Mouse (Mus musculus) intestine, postnatal 0 days (tissue): ENCODE measurements around the gene Fgfr2. TPM values are rescaled to one million over a fixed set of nuclear protein-coding genes. Genes with fewer than 3 reads are reported as not detected.

ENCODE experiments used
- ATAC-seq: fragments of 200-750 bp; cut with Nextera tagmentation; 2 replicates; pipeline ENCODE4 v1.8.0; 2017; ENCODE audit warnings: mild to moderate bottlenecking, moderate TSS enrichment, moderate library complexity
- H3K27ac ChIP-seq: fragments of 300-500 bp; sonication (generic); 2 replicates; pipeline ENCODE4 v1.5.1; 2014; ENCODE audit warnings: mild to moderate bottlenecking, low read depth, low read length, moderate library complexity
- H3K27me3 ChIP-seq: fragments of 300-500 bp; sonication (generic); replicated peaks from 2 replicates; pipeline ENCODE4 v1.6.1; 2014; ENCODE audit warnings: low read length, mixed read lengths; ENCODE audit not compliant: control insufficient read depth, insufficient read depth
- H3K36me3 ChIP-seq: fragments of 300-500 bp; sonication (generic); 2 replicates; pipeline ENCODE4 v1.6.1; 2014; ENCODE audit warnings: mild to moderate bottlenecking, moderate library complexity; ENCODE audit not compliant: control insufficient read depth, insufficient read depth
- H3K4me1 ChIP-seq: fragments of 300-500 bp; sonication (generic); replicated peaks from 2 replicates; pipeline ENCODE4 v1.6.1; 2014; ENCODE audit warnings: antibody characterized with exemption, low read length, mixed read lengths; ENCODE audit not compliant: control insufficient read depth, insufficient read depth
- H3K4me2 ChIP-seq: fragments of 300-500 bp; sonication (generic); replicated peaks from 2 replicates; pipeline ENCODE4 v1.6.1; 2014; ENCODE audit warnings: low read depth, mild to moderate bottlenecking, moderate library complexity
- H3K4me3 ChIP-seq: fragments of 300-500 bp; sonication (generic); 2 replicates; pipeline ENCODE4 v1.5.1; 2014; ENCODE audit warnings: low read depth, low read length
- H3K9ac ChIP-seq: fragments of 300-500 bp; sonication (generic); 2 replicates; pipeline ENCODE4 v1.6.1; 2014; ENCODE audit warnings: mild to moderate bottlenecking, low read depth, low read length
- H3K9me3 ChIP-seq: fragments of 300-500 bp; sonication (generic); 2 replicates; pipeline ENCODE4 v1.6.1; 2016; ENCODE audit warnings: mixed run types; ENCODE audit not compliant: control insufficient read depth
- CTCF ChIP-seq: sonication (generic); IDR thresholded peaks from 2 replicates; pipeline ENCODE4 v1.5.1; 2016; ENCODE audit warnings: low read depth, mild to moderate bottlenecking, control low read depth, antibody characterized with exemption, moderate library complexity
- WGBS: fragments of 180-500 bp; shearing (Covaris S2); extraction: QIAGEN DNeasy Blood & Tissue Kit; methylation state at CpG from one replicate; pipeline ENCODE4 v1.1.7; 2014; 5-methylcytosine and 5-hydroxymethylcytosine counted together
- polyA plus RNA-seq: library from polyadenylated mRNA; unstranded; fragments of >200 nt; fragmentation: Nextera tagmentation; extraction: Ambion mirVana; gene quantifications from 2 replicates; pipeline ENCODE4 v1.2.1, GENCODE M21; 2015

Gene Fgfr2
- polyA plus RNA-seq, 1 experiment from 2014 or later = 29.5 TPM

DNA sequence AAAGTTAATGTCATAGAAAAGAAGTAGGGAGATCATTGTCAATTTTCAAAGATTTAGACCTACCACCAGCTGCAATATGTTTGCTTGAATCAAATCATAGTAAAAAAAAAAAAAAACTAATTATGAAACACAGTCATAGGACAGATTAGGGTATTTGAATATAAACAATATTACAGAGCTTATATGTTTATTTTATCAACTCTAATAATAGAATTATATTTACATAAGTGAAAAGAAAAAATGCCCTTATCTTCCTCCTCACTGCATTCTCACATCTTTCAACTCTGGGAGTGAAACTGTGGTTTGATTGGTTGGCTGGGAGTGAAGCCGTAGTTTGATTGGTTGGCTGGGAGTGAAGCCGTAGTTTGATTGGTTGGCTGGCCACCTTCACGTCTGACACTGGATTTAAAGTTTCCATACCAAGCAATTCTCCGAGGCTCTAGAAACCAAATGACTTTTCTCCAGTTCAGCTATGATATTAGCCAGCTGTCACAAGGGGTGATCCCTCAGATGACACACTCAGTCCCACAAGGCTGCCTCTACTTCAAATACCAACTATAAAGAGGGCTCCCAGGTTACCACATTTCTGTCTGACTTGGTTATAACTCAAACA lies 941.5 kb downstream of the Fgfr2 start:
- 78% methylated on average over 4 of the region's 4 CpGs for WGBS
- no peaks in the 10 kb centered on the region for H3K9me3 ChIP-seq
- no peak for ATAC-seq
- H3K9ac ChIP-seq = no peak overlapping the region
- H3K27me3 ChIP-seq = no peaks in the 10 kb centered on the region
- H3K4me1 ChIP-seq = no peaks in the 10 kb centered on the region
- no peak overlapping the region for H3K4me3 ChIP-seq
- TF ChIP-seq CTCF = no peak
- H3K27ac ChIP-seq = no peak overlapping the region
- no peak overlapping the region for H3K4me2 ChIP-seq
- no peaks in the 10 kb centered on the region for H3K36me3 ChIP-seq

DNA sequence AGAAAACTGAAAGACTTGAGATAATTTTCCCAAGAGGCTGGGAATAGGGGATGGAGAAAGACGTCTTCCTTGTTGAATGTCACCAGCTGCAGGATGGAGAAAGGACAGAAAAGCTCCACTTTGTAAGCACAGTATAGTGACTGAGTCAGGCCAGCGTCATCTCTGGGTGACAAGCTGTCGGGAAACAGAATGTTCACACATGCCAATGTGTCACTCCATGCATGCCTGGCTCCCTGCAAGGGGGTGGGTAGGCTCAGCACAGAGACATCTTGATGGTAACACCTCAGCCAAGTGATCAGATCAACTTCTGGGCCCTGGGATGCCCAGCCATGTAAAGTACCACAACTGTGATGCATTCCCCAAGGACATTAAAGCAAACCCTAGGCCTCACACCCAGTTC lies 942.1 kb downstream of the Fgfr2 start:
- no peaks in the 10 kb centered on the region for H3K4me1 ChIP-seq
- no peak overlapping the region for H3K27ac ChIP-seq
- no peak for TF ChIP-seq CTCF
- 89% methylated on average over 3 of the region's 3 CpGs for WGBS
- H3K36me3 ChIP-seq = no peaks in the 10 kb centered on the region
- H3K4me2 ChIP-seq = no peak overlapping the region
- no peak overlapping the region for H3K4me3 ChIP-seq
- no peaks in the 10 kb centered on the region for H3K9me3 ChIP-seq
- no peak for ATAC-seq
- H3K27me3 ChIP-seq = no peaks in the 10 kb centered on the region
- H3K9ac ChIP-seq = no peak overlapping the region

DNA sequence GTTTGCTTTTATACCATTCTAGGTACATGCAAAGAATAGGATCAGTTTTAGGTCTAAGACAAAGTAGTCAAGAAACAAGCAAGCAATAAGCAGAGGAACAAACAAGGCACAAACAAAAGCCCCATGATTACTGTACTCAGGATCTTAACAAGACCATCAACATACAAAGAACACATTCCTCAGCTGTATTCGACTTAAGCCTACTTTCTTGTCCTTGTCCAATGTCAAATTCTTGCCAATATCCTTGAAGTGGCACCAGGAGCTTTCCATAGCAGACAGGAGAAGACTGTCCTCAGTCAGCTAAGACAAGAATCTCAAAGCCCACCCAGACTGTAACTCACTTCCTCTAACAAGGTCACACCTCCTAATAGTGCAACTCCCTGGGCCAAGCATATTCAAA lies 944.1 kb downstream of the Fgfr2 start:
- Histone ChIP-seq H3K4me2 (no peak overlapping the region), H3K9ac (no peak overlapping the region), H3K4me3 (no peak overlapping the region), H3K4me1 (no peaks in the 10 kb centered on the region), H3K36me3 (no peaks in the 10 kb centered on the region), H3K27ac (no peak overlapping the region), H3K27me3 (no peaks in the 10 kb centered on the region), H3K9me3 (no peaks in the 10 kb centered on the region)
- WGBS = 53% methylated on average over 1 of the region's 1 CpGs
- no peak for ATAC-seq
- no peak for TF ChIP-seq CTCF

DNA sequence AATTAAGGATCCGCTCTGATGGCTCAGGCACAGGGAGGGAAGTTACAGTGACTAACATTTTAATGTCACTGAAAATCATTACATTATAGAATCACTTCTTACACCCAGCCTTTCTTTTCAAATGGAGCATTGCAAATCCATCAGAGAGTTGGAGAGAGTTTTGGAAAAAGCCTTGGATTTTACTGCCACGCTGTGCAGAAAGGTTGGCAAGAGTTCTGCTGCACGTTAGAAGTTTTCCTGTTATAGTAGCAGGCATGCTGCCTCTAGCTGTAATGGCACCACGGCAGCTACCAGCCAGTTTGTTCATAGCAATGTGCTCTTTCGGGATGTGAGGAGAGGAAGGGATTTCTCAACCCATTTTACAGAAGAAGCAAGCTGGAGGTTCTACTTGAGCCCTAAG lies 948.4 kb downstream of the Fgfr2 start:
- H3K36me3 ChIP-seq = no peaks in the 10 kb centered on the region
- no peak overlapping the region for H3K4me3 ChIP-seq
- H3K4me1 ChIP-seq = no peaks in the 10 kb centered on the region
- ATAC-seq = no peak
- H3K9ac ChIP-seq = no peak overlapping the region
- no peaks in the 10 kb centered on the region for H3K27me3 ChIP-seq
- no peak overlapping the region for H3K27ac ChIP-seq
- 89% methylated on average over 5 of the region's 5 CpGs for WGBS
- no peaks in the 10 kb centered on the region for H3K9me3 ChIP-seq
- H3K4me2 ChIP-seq = no peak overlapping the region
- TF ChIP-seq CTCF = no peak

DNA sequence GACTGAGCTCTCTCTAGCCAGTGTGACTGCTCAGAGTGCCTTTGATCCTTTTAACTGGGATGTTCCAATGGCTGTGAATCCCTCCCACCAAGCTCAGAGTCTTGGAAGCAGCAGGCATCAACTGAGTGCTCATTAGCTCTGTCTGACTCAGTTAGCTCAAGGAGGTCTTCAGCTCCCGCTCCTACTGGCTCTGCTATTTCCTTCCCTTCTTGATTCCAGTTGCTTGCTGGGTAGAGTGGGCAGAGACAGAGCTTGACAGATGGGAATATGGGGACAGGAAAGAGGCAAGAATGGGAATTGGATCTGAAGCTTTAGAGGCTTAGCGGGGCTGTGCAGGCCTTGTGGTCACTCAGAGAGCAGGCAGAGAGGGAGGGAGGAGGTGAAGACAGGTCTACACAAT lies 948.9 kb downstream of the Fgfr2 start:
- Histone ChIP-seq H3K9me3 (no peaks in the 10 kb centered on the region), H3K36me3 (no peaks in the 10 kb centered on the region), H3K4me3 (no peak overlapping the region), H3K4me2 (no peak overlapping the region), H3K27ac (no peak overlapping the region), H3K4me1 (no peaks in the 10 kb centered on the region), H3K9ac (no peak overlapping the region), H3K27me3 (no peaks in the 10 kb centered on the region)
- ATAC-seq = no peak
- WGBS = 69% methylated on average over 2 of the region's 2 CpGs
- no peak for TF ChIP-seq CTCF

DNA sequence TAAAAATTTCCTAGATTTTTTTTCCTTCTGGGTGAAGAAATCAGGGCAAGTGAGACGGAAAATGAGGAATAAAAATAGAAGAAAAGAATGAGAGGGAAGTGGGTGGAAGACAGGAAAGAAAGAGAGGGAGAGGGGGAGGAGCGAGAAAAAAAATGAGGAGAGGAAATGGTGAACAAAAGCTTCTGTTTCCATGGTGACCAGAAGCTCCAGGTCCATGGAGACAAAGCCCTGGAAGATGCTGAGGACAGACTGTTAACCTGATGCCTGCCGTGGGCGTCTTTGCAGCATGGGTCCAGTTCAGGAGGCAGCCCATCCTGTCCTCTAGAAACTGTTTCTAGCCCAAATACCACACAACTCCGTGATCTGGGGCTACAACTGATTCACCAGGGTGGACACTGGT lies 950.9 kb downstream of the Fgfr2 start:
- Histone ChIP-seq H3K9me3 (no peaks in the 10 kb centered on the region), H3K27me3 (no peaks in the 10 kb centered on the region), H3K4me1 (no peaks in the 10 kb centered on the region), H3K36me3 (no peaks in the 10 kb centered on the region), H3K4me3 (no peak overlapping the region), H3K4me2 (no peak overlapping the region), H3K27ac (no peak overlapping the region), H3K9ac (no peak overlapping the region)
- TF ChIP-seq CTCF = no peak
- WGBS = 73% methylated on average over 5 of the region's 5 CpGs
- no peak for ATAC-seq

DNA sequence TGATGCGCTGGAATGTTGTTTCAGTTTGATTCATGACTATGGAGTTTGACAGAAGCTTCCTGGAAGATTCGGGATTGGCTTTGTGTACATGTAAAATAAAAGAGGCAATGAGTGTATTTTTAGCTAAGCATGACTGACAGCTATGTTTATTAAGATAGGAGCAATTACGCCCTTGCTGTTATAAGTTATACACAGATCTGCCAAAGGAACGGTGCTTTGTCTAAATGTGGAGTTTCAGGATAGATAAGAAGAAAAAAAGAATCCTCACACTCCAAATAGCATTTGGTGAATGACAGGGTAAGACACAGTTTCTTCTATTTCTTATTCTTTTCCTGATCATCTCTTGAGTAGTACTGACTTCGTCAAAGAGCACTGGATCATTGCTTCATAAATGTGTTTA lies 951.4 kb downstream of the Fgfr2 start:
- H3K4me2 ChIP-seq = no peak overlapping the region
- ATAC-seq = no peak
- no peak overlapping the region for H3K9ac ChIP-seq
- no peaks in the 10 kb centered on the region for H3K4me1 ChIP-seq
- H3K4me3 ChIP-seq = no peak overlapping the region
- H3K27me3 ChIP-seq = no peaks in the 10 kb centered on the region
- 59% methylated on average over 5 of the region's 5 CpGs for WGBS
- H3K36me3 ChIP-seq = no peaks in the 10 kb centered on the region
- no peak overlapping the region for H3K27ac ChIP-seq
- TF ChIP-seq CTCF = no peak
- H3K9me3 ChIP-seq = no peaks in the 10 kb centered on the region
